Mouse (Mus musculus) telencephalon, adult 2 months (tissue): ENCODE measurements at regions not wholly inside any gene's neighbourhood (a gene's known extent, or its start where the extent isn't known, plus 50 kb on each side); places are given as distances from the start of the nearest gene placed in this dataset.

Source experiments
- DNase-seq: peaks from one replicate; pipeline ENCODE4 v3.0.0-alpha.2; 2011; ENCODE audit warnings: low read depth, low spot score

DNA sequence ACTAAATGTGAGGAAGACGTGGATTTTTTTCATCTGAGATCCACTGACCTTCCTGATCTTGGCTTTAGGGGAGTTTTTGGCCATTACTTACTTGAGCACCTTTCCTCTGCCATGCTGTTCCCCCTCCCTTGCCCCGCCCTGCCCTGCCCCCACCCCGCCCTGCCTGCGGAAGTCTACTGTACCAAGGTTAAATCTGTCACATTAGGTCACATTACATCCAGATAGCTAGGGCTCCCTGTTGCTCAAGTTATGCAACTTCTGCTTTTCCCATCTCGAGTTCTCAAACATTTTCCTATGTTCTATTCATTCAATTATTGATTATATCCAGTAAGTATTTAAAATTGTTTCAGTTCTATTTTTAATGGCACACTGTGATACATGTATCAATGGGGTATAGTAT, 144.7 kb upstream of the Cnot2 start:
- no peak for DNase-seq

DNA sequence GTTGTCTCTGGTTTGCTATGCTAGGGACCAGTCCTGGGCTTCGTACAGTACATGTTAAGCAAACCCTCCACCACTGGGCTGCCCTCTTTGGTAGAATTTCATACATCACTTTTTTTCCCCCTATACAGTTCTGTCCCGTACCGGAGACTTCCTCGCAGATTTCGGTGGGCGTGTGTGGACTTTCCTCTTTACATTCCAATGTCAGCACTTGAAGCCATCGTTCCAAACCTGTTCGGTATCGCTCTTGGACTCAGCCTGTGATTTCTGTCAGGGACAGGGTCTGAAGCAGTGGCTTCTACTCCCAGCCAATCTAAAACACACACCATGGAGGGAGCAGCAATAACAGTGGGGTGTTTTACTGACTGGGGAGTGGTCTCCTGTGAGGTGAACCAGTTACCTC, 140.7 kb upstream of the Cnot2 start:
- DNase-seq, result no peak

DNA sequence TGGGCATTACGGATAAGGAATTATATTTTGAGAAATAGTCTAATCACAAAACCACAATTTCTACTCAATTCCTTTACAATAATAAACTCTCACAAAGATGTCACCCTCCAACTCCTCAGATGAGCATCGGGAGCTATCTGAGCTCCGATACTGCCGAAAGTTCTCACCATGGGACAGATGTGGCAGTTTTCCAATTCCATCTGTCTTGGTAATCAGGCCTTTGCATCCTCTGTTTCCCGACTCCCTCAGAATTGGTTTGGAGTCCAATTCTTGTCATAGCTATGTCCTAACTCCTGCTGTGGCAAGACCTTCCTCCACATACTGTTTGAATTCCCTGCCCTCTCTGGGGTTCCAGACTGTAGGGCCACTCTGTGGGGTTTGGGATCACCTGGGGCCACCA, 138.3 kb upstream of the Cnot2 start:
- DNase-seq, result no peak

DNA sequence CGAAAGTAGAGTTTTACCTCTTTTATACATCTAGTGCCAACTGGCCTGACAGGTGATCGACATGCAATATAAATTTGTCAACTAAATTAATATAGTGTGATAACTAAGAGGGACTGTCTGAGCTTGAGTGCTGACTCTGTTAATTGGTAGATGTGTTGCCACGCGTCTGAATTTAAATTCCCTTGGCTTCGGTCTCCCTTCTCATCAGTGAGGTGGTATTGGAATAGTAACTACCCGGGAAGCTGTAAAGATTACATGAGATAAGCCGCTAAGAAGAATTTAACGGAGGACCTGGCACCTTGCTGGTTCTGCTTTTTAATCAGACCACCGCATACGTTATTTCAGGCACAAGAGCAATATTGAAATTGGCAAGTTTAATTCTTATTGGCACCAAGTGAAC, 136.7 kb upstream of the Cnot2 start:
- DNase-seq, result no peak

DNA sequence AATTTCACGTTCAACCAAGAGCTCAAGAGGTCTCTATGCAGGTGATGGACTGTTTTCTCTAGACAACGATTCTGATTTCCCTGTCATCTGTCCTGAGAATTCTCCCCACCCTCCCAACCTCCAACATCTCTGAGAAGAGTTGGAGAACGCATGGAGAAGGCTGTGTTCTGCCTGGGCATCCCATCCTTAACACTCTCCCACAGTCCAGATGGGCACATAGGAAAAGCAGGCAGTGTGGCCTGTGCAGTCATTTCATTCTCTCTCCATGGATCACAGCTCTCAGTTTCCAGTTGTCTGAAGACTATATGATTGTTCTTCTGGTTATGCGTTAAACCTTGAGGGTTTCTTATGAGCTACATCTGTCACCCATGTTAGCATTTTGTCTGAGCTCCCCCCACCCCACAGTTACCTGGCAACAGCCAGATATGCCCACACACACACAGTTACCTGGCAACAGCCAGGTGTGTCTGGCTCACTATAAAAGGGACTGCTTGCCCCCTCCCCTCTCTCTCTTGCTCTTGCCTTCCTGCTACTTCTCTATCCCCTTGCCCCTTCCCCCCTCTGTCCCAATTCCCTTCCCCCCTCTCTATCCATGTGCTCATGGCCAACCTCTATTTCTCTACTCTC, 135.8 kb upstream of the Cnot2 start:
- DNase-seq, result peak; percentile 38

DNA sequence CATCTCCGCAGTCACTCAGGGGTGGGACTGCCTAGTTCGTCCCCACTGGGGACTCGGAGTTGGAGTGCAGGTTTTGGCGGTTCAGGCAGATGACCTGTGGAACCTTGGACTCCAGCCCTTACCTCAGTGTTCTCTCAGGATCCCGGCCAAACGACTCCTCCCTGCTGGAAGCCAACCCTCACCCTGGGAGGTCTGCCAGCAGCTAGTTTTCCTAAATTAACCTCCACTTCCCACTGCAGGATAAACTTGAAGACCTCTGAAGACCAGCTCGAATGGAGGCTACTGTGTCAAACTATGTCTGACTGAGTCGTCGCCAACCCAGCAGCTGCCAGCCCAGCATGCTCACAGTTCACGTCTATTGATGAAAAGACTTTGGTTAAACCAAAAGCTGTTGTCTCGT, 132.1 kb upstream of the Cnot2 start:
- no peak for DNase-seq

DNA sequence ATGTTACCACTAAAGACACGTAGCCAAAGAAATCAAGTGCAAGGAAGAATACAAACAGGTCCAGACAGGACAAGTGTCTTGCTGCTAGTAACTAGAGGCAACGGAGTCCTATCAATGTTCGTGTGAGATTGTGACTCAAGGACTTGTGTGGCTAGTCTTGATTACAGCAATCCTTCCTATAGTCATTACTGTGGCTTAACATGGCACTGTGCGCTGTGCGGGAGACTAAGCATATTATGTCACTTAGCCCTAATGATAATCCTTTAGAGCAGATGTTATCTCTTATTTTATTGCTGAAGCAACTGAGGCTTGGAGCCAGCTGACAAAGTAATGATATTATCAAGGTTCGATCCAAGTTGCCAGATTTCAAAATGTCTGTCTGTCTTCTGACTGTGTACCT, 125.7 kb upstream of the Cnot2 start:
- DNase-seq, result no peak

DNA sequence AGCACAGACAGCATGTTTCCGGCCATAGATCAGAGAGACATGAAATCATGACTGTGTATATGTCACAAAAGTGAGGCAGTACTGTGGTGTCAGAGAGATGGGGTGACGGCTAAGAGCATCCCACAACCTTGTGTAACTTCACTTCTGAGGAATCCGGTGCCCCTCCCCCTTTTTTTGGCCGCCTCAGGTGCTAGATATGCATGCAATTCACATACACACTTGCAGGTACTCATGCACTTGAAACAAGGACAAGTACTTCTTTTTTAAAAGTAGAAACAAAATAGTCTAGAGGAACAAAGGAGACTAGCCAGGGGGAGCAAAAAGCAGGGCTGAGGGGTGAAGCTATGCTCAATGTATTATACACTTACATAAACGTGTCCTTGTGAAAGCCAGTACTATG, 120.0 kb upstream of the Cnot2 start:
- no peak for DNase-seq

DNA sequence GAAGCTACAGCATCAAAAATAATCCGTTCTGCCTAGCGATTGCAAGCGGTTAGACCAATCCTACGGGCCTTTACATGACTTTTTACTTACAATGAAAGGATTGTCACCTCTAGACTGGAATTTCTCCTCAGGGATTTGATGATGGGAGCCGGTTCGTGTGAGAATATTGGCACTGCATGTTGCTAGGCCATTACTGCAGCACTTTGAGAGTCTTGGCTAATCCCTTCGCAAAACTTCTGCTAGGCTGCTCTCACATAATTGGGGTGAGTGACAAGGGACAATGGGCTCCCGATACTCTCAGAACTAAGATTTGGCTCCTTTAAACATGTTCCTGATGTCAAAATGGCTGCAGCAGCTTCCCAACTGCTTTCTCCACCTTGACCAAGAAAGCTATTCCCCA, 118.4 kb upstream of the Cnot2 start:
- no peak for DNase-seq

DNA sequence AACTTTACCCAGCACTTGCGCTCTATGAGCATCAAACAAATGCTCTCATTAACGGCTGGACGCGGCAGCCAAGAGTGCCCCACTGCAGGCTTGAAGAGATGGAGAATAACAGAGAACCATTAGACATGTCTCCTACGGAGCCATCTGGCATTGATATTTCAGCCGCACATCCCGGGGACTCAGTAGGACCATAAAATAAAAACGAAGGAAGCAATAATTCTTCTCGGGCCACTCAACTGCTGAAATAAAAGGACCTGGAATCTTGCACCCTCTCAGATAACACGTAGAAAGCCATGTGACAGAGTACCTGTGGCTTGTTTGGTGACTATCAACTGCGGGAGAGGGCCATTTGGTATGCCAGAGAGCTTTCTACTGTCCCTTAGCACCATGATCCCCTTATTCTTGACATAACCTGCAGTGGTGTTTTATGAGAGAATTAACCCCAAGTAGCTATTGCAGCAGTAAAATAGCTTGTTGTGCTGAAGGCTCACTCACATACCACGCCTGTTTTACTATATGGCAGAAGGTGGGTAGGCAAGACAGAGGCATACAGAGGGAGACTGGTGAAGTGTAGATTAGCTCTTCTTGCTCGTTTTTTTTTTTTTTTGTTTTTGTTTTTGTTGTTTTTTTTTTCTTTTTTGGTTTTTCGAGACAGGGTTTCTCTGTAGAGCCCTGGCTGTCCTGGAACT, 116.5 kb upstream of the Cnot2 start:
- DNase-seq, result no peak

DNA sequence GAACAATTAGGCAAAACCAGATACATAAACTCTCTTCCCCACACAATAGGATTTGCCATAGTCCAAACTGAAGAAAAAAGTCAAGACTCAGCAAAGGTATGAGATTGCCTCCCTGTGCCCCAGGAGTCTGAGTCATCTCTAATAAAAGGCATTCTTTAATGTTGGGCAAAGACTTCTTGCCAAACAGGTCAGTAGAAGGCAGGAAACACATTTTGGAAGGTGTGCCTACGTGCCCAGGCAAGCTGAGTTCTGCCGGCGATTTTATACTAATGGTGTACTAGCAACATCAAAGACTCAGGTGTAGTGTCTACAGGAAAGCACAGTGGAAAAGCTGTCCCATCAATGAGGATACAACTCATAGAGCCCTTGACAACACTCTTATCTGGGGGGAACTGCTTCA, 112.5 kb upstream of the Cnot2 start:
- DNase-seq, result no peak

DNA sequence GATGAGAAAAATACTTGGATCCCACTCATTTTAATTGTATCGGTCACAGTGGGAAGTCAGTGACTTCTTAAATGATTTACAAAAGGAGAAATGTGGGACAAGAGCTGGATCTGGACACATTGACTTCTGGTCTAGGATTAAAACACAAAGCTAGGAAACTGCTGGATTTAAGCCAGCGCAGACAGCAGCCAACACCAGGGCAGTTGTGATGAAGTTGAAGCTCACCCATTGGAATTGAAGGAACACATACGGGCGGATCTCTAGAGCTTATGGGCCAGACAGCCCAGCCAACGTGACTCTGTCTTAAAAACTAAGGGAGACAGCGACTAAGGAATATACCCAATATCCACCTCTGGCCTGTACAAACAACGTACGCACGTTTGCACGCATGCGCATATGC, 105.4 kb upstream of the Cnot2 start:
- DNase-seq, result no peak

DNA sequence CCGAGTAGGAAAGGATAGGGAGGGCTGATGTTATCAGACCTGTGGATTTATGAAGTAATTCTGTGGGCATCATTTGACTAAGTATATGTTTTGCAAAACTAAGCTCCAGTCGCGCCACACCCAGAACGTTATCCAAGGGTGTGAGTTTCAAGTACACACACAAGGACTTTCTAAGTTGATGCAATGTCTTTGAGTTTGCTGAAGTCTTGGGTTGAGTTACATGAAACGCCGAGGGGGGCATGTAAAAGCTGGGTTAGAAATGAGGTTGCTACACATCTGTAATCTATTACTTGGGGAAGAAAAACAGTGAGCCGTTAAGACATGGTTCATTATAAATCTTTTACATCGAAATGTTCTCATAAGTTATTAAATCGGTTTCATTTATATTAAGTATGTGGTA, 102.1 kb upstream of the Cnot2 start:
- no peak for DNase-seq

DNA sequence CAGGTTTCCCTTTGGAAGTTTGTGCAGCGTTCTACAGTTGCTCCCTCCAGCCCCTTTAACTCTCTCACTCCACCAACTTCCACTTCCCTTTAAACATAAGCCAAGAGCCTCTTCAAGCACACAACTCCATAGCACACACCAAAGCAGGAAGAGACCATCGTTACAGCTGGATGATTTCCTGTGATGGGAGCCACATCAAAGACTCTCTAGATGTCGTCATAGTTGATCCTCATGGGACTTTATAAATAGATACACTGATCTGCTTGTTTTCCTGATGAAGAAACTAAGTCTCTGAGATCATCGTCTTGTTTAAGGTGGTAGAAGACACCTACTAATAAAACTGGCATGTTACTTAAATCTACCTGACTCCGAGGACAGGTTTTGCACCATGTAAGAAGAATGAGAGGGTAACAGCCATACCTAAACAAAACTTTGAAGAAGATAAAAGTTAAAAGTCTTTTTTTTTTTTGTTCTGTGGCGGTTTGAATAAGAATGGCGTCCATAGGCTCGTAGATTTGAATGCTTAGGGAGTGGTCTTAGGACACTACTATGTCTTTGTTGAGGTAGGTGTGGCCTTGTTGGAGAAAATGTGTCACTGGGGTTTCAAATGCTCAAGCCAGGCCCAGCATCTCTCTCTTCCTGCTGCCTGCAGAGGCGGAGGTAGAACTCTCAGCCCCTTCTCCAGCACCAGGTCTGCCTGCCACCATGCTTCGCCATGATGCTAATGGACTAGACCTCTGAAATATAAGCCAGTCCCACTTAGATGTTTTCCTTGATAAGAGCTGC, 97.8 kb upstream of the Cnot2 start:
- no peak for DNase-seq

DNA sequence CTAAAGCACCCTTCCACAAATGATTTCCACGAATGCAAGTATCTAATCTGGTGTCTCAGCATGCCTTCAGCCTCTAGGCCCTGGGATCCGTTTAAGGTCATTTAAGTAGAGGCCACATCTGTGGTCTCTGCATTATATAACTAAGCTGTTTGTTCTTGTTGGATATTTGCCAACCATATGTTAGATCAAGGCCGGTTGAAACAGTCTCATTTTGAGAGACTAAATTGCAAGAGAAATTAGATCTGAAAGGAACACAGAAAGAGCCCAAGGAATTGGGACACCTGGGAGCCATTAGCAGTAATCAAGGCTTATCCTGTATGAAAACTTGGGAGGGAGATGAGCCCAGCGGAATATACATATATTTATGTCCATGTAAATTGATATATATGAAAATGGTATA, 96.6 kb upstream of the Cnot2 start:
- no peak for DNase-seq

DNA sequence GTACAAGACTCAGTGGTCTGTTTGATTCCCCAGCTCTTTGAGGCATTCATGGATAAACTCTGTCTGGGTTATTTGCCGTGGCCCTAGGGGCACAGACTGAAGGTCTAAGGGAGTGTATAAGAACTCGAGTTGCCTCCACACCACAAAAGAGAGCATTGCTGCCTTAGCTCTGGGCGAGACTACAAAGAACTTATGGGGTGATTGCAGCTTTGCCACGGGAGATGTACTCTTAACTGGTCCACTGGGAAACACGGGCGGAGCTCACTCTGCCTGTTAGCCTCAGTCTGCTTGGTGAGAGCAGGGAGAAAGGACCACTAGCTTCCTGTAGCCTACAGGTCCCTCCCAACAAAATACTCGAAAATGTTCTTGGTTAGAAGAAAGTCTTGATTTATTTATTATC, 93.9 kb upstream of the Cnot2 start:
- no peak for DNase-seq

DNA sequence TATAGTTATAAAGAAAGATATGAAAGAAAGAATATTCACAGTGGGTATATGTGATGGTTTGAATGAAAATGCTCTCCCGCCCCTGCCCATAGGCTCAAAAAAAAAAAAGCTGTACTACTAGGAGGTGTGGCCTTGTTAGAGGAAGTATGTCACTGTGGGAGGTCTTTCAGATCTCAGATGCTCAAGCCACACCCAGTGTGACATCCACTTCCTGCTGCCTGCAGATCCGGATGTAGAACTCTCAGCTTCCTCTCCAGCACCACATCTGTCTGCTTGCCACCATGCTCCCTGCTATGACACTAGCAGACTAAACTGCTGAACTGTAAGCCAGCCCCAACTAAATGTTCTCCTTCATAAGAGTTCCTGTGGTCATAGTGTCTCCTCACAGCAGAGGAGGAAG, 93.0 kb upstream of the Cnot2 start:
- DNase-seq, result no peak

DNA sequence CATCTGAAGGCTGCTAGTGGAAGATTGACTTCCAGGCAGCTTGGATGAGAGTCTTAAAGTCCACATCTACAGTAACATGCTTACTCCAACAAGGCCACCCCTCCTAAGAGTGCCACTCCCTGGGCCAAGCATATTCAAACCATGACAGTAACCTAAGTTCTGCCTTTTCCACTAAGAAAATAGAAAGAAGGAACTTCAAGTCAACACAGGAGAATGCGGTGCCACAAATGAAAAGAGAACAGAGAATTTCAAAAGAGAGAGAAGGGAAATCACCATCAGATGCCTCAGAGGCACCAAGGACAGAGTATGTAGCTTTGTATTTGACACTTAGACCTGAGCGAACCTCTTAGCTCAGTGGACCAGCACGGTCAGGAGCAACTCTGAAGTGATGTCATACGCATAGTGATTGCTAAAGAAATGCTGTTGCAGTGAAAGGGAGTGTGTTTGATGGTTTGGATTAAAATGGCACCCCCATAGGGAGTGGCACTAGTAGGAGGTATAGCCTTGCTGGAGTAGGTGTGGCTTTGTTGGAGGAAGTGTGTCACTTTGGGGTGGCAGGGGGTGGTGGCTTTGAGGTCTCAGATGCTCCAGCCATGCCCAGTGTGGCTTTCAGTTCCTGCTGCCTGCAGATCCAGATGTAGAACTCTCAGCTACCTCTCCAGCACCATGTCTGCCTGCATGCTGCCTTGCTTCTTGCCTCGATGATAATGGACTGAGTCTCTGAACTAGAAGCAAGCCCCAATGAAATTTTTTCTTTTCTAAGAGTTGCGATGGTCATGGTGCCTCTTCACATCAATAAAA, 77.1 kb upstream of the Cnot2 start:
- DNase-seq, result no peak

DNA sequence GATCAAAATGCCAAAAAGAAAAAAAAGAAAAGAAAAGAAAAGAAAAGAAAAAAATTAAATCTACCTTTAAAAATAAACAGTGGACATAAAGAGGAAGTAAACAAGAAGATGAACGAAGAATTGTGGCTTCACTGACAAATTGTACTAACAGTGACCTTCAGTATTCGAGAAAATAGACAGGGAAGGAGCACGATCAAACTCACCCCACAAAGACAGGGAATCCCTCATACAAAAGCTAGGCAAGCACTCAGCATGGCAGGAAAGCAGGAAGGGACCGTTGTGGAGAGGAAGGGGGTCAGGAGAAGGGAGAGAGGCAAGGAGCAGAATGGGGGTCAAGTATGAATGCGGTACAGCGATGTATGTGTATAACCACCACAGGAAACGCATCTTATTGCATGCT, 74.6 kb upstream of the Cnot2 start:
- DNase-seq, result no peak

DNA sequence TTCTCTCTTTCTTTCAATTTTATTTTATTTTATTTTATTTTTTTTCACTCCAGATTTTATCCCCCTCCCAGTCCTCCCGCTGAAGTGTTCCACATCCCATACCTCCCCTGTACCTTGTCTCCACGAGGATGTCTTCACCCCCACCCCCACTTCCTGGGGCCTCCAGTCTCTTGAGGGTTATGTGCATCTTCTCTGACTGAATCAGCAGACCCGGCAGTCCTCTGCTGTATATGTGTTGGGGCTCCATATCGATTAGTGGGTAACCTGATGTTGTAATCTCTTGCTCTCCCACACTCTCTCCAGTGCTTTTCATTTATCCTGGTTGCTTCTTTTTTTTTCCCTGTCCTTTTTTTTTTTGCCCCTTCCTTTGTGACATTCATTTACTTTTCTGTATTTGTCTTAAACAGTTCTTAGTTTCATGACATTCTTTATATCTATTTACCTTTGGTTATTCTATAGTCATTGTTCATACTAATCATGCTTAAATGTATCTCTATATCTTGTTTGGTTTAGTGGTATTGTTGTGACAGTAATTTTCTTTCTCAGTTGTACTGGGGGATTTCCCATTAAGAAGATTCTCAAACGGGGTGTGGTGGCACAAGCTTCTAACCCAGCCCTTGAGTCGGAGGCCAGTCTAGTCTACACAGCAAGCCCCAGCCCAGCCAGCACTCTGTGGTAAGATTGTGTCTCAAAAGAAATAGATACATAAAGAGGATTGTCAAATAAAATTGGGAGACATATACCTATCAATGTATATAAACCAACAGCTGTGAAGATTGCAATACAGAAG, 73.9 kb upstream of the Cnot2 start:
- no peak for DNase-seq

DNA sequence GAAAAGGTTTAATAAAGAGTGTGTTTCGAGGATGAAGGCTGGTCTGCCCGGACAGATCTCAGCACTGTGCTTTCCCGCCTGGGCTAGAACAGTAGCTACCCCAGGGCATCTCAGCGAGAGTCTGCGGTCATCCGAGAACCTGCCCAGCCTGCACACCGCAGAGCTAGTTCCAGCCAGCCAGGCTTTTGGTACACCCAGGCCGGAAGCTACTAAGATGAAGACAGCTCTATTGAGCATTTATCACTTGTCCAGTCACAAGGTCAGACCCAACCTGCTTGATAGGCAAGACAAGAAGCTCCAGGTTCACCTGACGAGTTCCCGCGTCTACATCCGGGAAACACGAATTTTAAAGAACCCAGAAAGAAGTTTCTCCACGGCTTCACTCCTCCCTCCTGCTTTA, 72.8 kb upstream of the Cnot2 start:
- DNase-seq, result no peak
